Mouse (Mus musculus) liver, adult 2 months (tissue): ENCODE results near the gene Fam83d.

Experiments used
- CTCF ChIP-seq: fragments of 200-500 bp; IDR thresholded peaks from 2 replicates; pipeline ENCODE4 v1.5.1; 2011; ENCODE audit warnings: low read depth, low read length, control low read depth
- POLR2A ChIP-seq: fragments of 200-500 bp; IDR thresholded peaks from 2 replicates; pipeline ENCODE4 v1.6.1; 2011; ENCODE audit warnings: low read length, control low read depth; ENCODE audit not compliant: insufficient read depth; ENCODE audit errors: extremely low read depth

- no peak for TF ChIP-seq CTCF
- no peak for TF ChIP-seq POLR2A
Measured at GRCm38 (mm10) chr2:158771066-158771763, 3.3 kb downstream of the Fam83d start.
